Mouse (Mus musculus) forebrain, embryonic 14.5 days (tissue): Measurements from ENCODE around the gene Olfr1510. TPM values are rescaled to one million over a fixed set of nuclear protein-coding genes. Genes with fewer than 3 reads are reported as not detected.

Experiments
- ATAC-seq: fragments of 200-750 bp; cut with Nextera tagmentation; 2 replicates; pipeline ENCODE4 v1.8.0; 2017; ENCODE audit warnings: mild to moderate bottlenecking, moderate library complexity
- DNase-seq: peaks from one replicate; pipeline ENCODE4 v3.0.0-alpha.2; 2015; ENCODE audit warnings: low spot score
- H3K27ac ChIP-seq: fragments of 300-500 bp; sonication (generic); 2 replicates; pipeline ENCODE4 v1.5.1; 2014; ENCODE audit warnings: low read depth, mild to moderate bottlenecking, control low read depth, low read length, moderate library complexity
- H3K27me3 ChIP-seq: fragments of 300-500 bp; sonication (generic); replicated peaks from 2 replicates; pipeline ENCODE4 v1.6.1; 2014; ENCODE audit warnings: low read length, control low read depth, mixed read lengths; ENCODE audit not compliant: control insufficient read depth, insufficient read depth
- H3K36me3 ChIP-seq: fragments of 300-500 bp; sonication (generic); 2 replicates; pipeline ENCODE4 v1.6.1; 2014; ENCODE audit warnings: low read length, control low read depth; ENCODE audit not compliant: control insufficient read depth, insufficient read depth
- H3K4me1 ChIP-seq: fragments of 300-500 bp; sonication (generic); 2 replicates; pipeline ENCODE4 v1.6.1; 2014; ENCODE audit warnings: antibody characterized with exemption, low read length, control low read depth; ENCODE audit not compliant: control insufficient read depth, insufficient read depth
- H3K4me2 ChIP-seq: fragments of 300-500 bp; sonication (generic); 2 replicates; pipeline ENCODE4 v1.6.1; 2014; ENCODE audit warnings: mild to moderate bottlenecking, control low read depth, low read length
- H3K4me3 ChIP-seq: fragments of 300-500 bp; sonication (generic); 2 replicates; pipeline ENCODE4 v1.5.1; 2014; ENCODE audit warnings: low read depth, low read length, control low read depth
- H3K9ac ChIP-seq: fragments of 300-500 bp; sonication (generic); 2 replicates; pipeline ENCODE4 v1.6.1; 2014; ENCODE audit warnings: mild to moderate bottlenecking, low read length, control low read depth, moderate library complexity
- H3K9me3 ChIP-seq: fragments of 300-500 bp; sonication (generic); replicated peaks from 2 replicates; pipeline ENCODE4 v1.6.1; 2016; ENCODE audit warnings: low read length, control low read depth, mixed read lengths; ENCODE audit not compliant: control insufficient read depth
- WGBS: fragments of 180-500 bp; shearing (Covaris S2); extraction: QIAGEN DNeasy Blood & Tissue Kit; methylation state at CpG from one replicate; pipeline ENCODE4 v1.1.7; 2014; 5-methylcytosine and 5-hydroxymethylcytosine counted together
- polyA plus RNA-seq: library from polyadenylated mRNA; unstranded; fragments of >200 nt; fragmentation: Nextera tagmentation; extraction: Ambion mirVana; gene quantifications from 2 replicates; pipeline ENCODE4 v1.2.1, GENCODE M21; 2014

Olfr1510 gene
- polyA plus RNA-seq, 1 experiment from 2014 or later: not detected

DNA sequence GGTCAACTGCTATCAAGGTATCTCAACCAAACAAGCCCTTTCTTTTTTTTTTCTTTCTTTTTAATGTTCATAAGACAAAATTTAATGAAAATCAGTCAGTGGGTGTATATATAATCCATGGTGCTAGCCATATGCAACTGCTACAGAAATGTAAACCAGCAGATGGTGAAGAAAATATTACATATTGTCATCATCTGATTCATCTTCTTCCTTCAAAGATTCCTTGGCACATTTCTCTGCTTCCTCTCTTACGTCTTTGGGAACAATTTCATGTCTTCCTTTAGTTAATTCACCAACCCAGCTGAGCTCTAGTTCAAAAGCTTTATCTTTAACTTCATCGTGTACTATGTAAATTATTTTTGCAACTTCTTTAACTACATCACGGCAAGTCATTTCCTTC, 45.4 kb downstream of the Olfr1510 start:
- no peaks in the 10 kb centered on the region for H3K36me3 ChIP-seq
- no peak overlapping the region for H3K27ac ChIP-seq
- no peaks in the 10 kb centered on the region for H3K4me1 ChIP-seq
- no peaks in the 10 kb centered on the region for H3K27me3 ChIP-seq
- H3K4me3 ChIP-seq: no peak overlapping the region
- no peak overlapping the region for H3K4me2 ChIP-seq
- H3K9me3 ChIP-seq: no peaks in the 10 kb centered on the region
- H3K9ac ChIP-seq: no peak overlapping the region
- 92% methylated on average over 3 of the region's 3 CpGs for WGBS
- DNase-seq (no peak), ATAC-seq (no peak)

Other genes starting within 250 kb of the Olfr1510 start
- 68.9 and 78.4 TPM in 2 replicates for gene Supt16, start 217.0 kb downstream of the Olfr1510 start, polyA plus RNA-seq
- 44.9 and 45.8 TPM in 2 replicates for gene Chd8, start 156.6 kb downstream of the Olfr1510 start, polyA plus RNA-seq
- 55.2 and 55.7 TPM in 2 replicates for gene Tox4, start 135.2 kb downstream of the Olfr1510 start, polyA plus RNA-seq
- 40.2 and 40.3 TPM in 2 replicates for gene Rab2b, start 134.8 kb downstream of the Olfr1510 start, polyA plus RNA-seq
- 42.4 and 46.9 TPM in 2 replicates for gene Mettl3, start 109.2 kb downstream of the Olfr1510 start, polyA plus RNA-seq
- gene Sall2, start 85.6 kb downstream of the Olfr1510 start, polyA plus RNA-seq: 25.1 and 30.1 TPM in 2 replicates
- gene Olfr1513, start 58.0 kb downstream of the Olfr1510 start, polyA plus RNA-seq: not detected in 2 replicates
- not detected in 2 replicates for gene Olfr1512, start 35.2 kb downstream of the Olfr1510 start, polyA plus RNA-seq
- gene Olfr1511, start 17.0 kb downstream of the Olfr1510 start, polyA plus RNA-seq: not detected in 2 replicates
- not detected in 2 replicates for gene Olfr1509, start 28.6 kb upstream of the Olfr1510 start, polyA plus RNA-seq
- gene Olfr1508, start 53.1 kb upstream of the Olfr1510 start, polyA plus RNA-seq: not detected in 2 replicates
- gene Olfr1507, start 81.4 kb upstream of the Olfr1510 start, polyA plus RNA-seq: not detected in 2 replicates